Mouse (Mus musculus): ENCODE data around the gene Tprn.

Gene Tprn

GRCm38 (mm10) chr2:25228995-25229530 is 33.4 kb upstream of the Tprn start:
- CTCF ChIA-PET = interaction anchor here (0.5 to 5.3 kb wide), 87 partner anchors 8 to 294 kb away, joined by 3 to 54 read pairs (median 5); partner anchors contain the start of genes Tor4a (in 4 of the 4), AL732309.1 (in 3 of the 4), Cysrt1 (in 3 of the 4) and Nrarp (in 3 of the 4)
- POLR2A ChIA-PET = interaction anchor here (0.6 to 75.9 kb wide), 36 partner anchors 2 to 295 kb away, joined by 3 to 2347 read pairs (median 4); partner anchors contain the start of genes Tprn (in 4 of the 4), AL732309.1 (in 3 of the 4), Tmem203 (in 3 of the 4) and Tor4a (in 3 of the 4)

GRCm38 (mm10) chr2:25229582-25229981 is 32.8 kb upstream of the Tprn start:
- CTCF ChIA-PET = interaction anchor here (1.1 to 5.3 kb wide), 12 partner anchors 10 to 171 kb away, joined by 4 to 54 read pairs (median 12); partner anchors contain the start of genes AL732309.1 (in 1 of the 4), Cysrt1 (in 1 of the 4), Fam166a (in 1 of the 4) and Nrarp (in 1 of the 4)
- POLR2A ChIA-PET = interaction anchor here in 3 of 4 experiments (0.6 to 75.9 kb wide), 11 partner anchors 2 to 322 kb away, joined by 3 to 2347 read pairs (median 10); partner anchors contain the start of genes AL732309.1 (in 2 of the 3), Anapc2 (in 2 of the 3), Cysrt1 (in 2 of the 3) and Fam166a (in 2 of the 3)

- ChIA-PET CTCF (interaction anchor here in 2 of 4 experiments (0.6 to 5.3 kb wide), 6 partner anchors 11 to 205 kb away, joined by 4 to 54 read pairs (median 14); partner anchors contain the start of genes Cysrt1 (in 1 of the 2), Rnf208 (in 1 of the 2), Tmem203 (in 1 of the 2) and Tor4a (in 1 of the 2)), POLR2A (interaction anchor here (0.5 to 75.9 kb wide), 13 partner anchors 3 to 137 kb away, joined by 3 to 2347 read pairs (median 7); partner anchors contain the start of genes Cysrt1 (in 3 of the 4), Rnf208 (in 3 of the 4), AL732309.1 (in 2 of the 4) and Anapc2 (in 2 of the 4))
Observed at GRCm38 (mm10) chr2:25230581-25230980, 31.8 kb upstream of the Tprn start.

DNA sequence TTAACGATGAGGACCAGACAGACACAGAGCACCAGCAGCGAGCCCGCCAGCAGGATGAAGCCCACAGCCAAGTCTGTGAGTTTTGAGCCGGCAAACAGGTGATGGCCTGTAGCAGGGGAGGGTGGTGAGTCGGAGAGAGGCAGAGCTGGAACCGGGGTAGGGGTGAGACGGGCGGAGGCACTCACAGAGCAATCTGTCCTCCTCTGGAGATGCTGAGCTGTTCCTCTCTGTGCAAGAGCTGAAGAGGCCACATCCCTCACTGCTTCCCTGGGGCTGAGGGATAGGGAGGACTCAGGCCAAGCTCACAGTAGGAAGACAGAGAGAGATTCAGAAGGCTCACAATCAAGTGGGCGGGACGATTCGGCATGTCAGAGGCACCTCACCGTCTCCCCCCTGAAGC is 31.4 kb upstream of the Tprn start:
- ChIA-PET POLR2A (interaction anchor here (0.5 to 75.9 kb wide), 14 partner anchors 4 to 296 kb away, joined by 3 to 2347 read pairs (median 6); partner anchors contain the start of genes Cysrt1 (in 3 of the 4), Rnf208 (in 3 of the 4), AL732309.1 (in 2 of the 4) and Anapc2 (in 2 of the 4)), CTCF (interaction anchor here in 2 of 4 experiments (0.7 to 5.3 kb wide), 5 partner anchors 10 to 62 kb away, joined by 3 to 54 read pairs (median 5); partner anchors contain the start of genes Cysrt1 (in 1 of the 2), Rnf208 (in 1 of the 2) and Tmem203 (in 1 of the 2))

DNA sequence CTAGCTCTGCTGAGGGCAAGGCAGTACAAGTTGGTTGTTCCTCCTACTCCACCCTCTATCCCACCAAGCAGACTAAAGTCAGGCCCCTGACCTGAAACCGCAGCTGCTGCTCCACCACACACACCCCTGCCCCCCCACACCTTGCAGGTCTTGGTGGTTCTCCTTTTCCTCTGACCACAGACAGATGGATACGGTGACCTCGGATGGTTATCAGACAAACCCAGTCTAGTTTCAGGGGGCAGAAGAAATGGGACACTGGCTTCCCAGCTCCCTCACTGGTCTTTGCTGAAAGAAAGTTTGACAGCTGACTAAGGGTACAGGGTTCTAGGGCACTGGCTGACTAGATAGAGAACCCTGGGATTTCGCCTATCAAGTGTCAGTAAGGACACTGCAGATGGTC is 29.0 kb upstream of the Tprn start:
- POLR2A ChIA-PET = interaction anchor here in 3 of 4 experiments (0.7 to 75.9 kb wide), 7 partner anchors 6 to 160 kb away, joined by 4 to 2347 read pairs (median 1600); partner anchors contain the start of genes AL732309.1 (in 2 of the 3), Anapc2 (in 2 of the 3), Cysrt1 (in 2 of the 3) and Fam166a (in 2 of the 3)
- CTCF ChIA-PET = interaction anchor here in 2 of 4 experiments (0.5 to 0.6 kb wide), 2 partner anchors 41 to 184 kb away, joined by 3 to 11 read pairs; no protein-coding TSS in a partner anchor

- POLR2A ChIA-PET = interaction anchor here in 3 of 4 experiments (0.7 to 75.9 kb wide), 7 partner anchors 5 to 40 kb away, joined by 3 to 2347 read pairs (median 1600); partner anchors contain the start of genes Tubb4b (in 3 of the 3), AL732309.1 (in 2 of the 3), Anapc2 (in 2 of the 3) and Cysrt1 (in 2 of the 3)
- CTCF ChIA-PET = no interaction called here
Observed at GRCm38 (mm10) chr2:25234050-25234449, 28.4 kb upstream of the Tprn start, which contains the start of gene Slc34a3. Gene Slc34a3, minus strand, starts transcription at chr2:25234364.

- ChIA-PET CTCF (interaction anchor here in 1 of 4 experiments (1.3 kb wide), 1 partner anchor 14 kb away, joined by 4 read pairs; no protein-coding TSS in a partner anchor), POLR2A (interaction anchor here in 3 of 4 experiments (0.6 to 75.9 kb wide), 7 partner anchors 4 to 24 kb away, joined by 3 to 2347 read pairs (median 1600); partner anchors contain the start of genes Tubb4b (in 3 of the 3), AL732309.1 (in 2 of the 3), Anapc2 (in 2 of the 3) and Cysrt1 (in 2 of the 3))
Observed at GRCm38 (mm10) chr2:25234551-25235220, 27.7 kb upstream of the Tprn start.

- ChIA-PET CTCF (interaction anchor here in 2 of 4 experiments (0.5 to 2.7 kb wide), 4 partner anchors 8 to 42 kb away, joined by 3 to 22 read pairs (median 6); partner anchors contain the start of gene Tprn (in 1 of the 2)), POLR2A (interaction anchor here in 3 of 4 experiments (0.7 to 75.9 kb wide), 9 partner anchors 3 to 288 kb away, joined by 3 to 2347 read pairs (median 5); partner anchors contain the start of genes Tubb4b (in 3 of the 3), AL732309.1 (in 2 of the 3), Anapc2 (in 2 of the 3) and Cysrt1 (in 2 of the 3))
Observed at GRCm38 (mm10) chr2:25236614-25237013, 25.8 kb upstream of the Tprn start, which contains the start of gene Rnf224. Gene Rnf224, minus strand, starts transcription at chr2:25236787.

- ChIA-PET CTCF (interaction anchor here in 2 of 4 experiments (1.3 to 2.7 kb wide), 4 partner anchors 9 to 25 kb away, joined by 5 to 22 read pairs (median 6); partner anchors contain the start of gene Tprn (in 1 of the 2)), POLR2A (interaction anchor here in 3 of 4 experiments (0.5 to 75.9 kb wide), 8 partner anchors 2 to 57 kb away, joined by 3 to 2347 read pairs (median 804); partner anchors contain the start of genes AL732309.1 (in 2 of the 3), Anapc2 (in 2 of the 3), Cysrt1 (in 2 of the 3) and Fam166a (in 2 of the 3))
Observed at GRCm38 (mm10) chr2:25237522-25237921, 24.9 kb upstream of the Tprn start.

GRCm38 (mm10) chr2:25238106-25238505 is 24.3 kb upstream of the Tprn start:
- ChIA-PET CTCF (interaction anchor here in 2 of 4 experiments (1.3 to 2.7 kb wide), 2 partner anchors 10 kb away, joined by 5 to 22 read pairs; no protein-coding TSS in a partner anchor), POLR2A (interaction anchor here in 3 of 4 experiments (0.5 to 75.9 kb wide), 6 partner anchors 1 to 45 kb away, joined by 3 to 2347 read pairs (median 1600); partner anchors contain the start of genes AL732309.1 (in 2 of the 3), Anapc2 (in 2 of the 3), Cysrt1 (in 2 of the 3) and Fam166a (in 2 of the 3))

GRCm38 (mm10) chr2:25239766-25240165 is 22.7 kb upstream of the Tprn start:
- ChIA-PET CTCF (interaction anchor here (0.9 to 4.7 kb wide), 8 partner anchors 9 to 137 kb away, joined by 3 to 54 read pairs (median 4); partner anchors contain the start of gene Tmem203 (in 1 of the 4)), POLR2A (interaction anchor here (0.6 to 75.9 kb wide), 25 partner anchors 10 to 337 kb away, joined by 3 to 2347 read pairs (median 5); partner anchors contain the start of genes Tmem203 (in 4 of the 4), Fam166a (in 2 of the 4), Nelfb (in 2 of the 4) and Rnf224 (in 2 of the 4))

- CTCF ChIA-PET = interaction anchor here (0.6 to 4.7 kb wide), 17 partner anchors 8 to 343 kb away, joined by 3 to 54 read pairs (median 5); partner anchors contain the start of genes Tmem203 (in 1 of the 4) and Tubb4b (in 1 of the 4)
- POLR2A ChIA-PET = interaction anchor here (0.5 to 75.9 kb wide), 53 partner anchors 8 to 733 kb away, joined by 3 to 2347 read pairs (median 4); partner anchors contain the start of genes Tmem203 (in 4 of the 4), Tor4a (in 3 of the 4), Tubb4b (in 3 of the 4) and Fam166a (in 2 of the 4)
Observed at GRCm38 (mm10) chr2:25240310-25240709, 22.1 kb upstream of the Tprn start.

- ChIA-PET POLR2A (interaction anchor here (0.5 to 75.9 kb wide), 54 partner anchors 8 to 733 kb away, joined by 3 to 2347 read pairs (median 4); partner anchors contain the start of genes Nrarp (in 3 of the 4), Tmem203 (in 3 of the 4), Tor4a (in 3 of the 4) and Tubb4b (in 3 of the 4)), CTCF (interaction anchor here (0.5 to 4.7 kb wide), 18 partner anchors 8 to 343 kb away, joined by 3 to 54 read pairs (median 5); partner anchors contain the start of genes Tmem203 (in 1 of the 4) and Tubb4b (in 1 of the 4))
Observed at GRCm38 (mm10) chr2:25240723-25241437, 21.5 kb upstream of the Tprn start.

DNA sequence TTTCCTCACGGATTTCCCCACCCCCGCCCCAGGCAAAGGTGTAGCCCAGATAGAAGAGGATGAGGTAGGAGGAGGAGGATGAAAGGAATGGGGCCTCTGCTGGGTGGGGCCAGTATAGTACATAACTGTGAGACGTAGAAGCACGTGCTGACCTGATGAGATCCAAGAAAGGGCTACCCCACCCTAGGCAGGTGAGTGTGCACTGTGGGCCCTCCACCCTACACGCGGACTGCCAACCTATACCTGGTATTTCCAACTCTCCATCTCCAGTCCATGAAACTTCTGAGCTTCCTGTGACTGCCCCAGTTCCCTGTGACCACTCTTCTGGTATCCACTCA is 21.0 kb upstream of the Tprn start:
- ChIA-PET POLR2A (interaction anchor here in 3 of 4 experiments (1.2 to 75.9 kb wide), 15 partner anchors 8 to 306 kb away, joined by 3 to 2347 read pairs (median 7); partner anchors contain the start of genes Tmem203 (in 3 of the 3), Fam166a (in 2 of the 3), Nelfb (in 2 of the 3) and Rnf224 (in 2 of the 3)), CTCF (interaction anchor here in 2 of 4 experiments (0.5 to 4.7 kb wide), 5 partner anchors 12 to 185 kb away, joined by 3 to 54 read pairs (median 3); partner anchors contain the start of genes Tmem203 (in 1 of the 2) and Tubb4b (in 1 of the 2))

DNA sequence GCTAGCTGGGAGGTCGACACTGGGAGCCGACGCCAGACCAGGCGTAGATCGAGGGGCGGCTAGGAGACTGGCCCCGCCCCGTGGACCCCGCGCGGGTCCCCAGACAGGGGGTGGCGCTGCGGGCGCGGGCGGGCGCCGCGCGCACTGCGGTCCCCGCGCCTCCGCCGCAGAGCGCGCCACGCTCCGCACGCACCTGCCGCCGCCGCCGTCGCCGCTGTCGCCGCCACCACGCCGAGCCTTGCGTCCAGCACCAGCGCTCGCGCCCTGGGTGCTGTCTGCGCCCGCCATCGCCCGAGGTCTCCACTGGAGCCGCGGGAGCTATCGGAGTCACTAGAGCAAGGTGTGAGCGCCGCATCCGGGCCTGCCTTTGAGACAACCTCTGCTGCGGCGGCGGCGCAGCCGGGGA is 20.3 kb upstream of the Tprn start, which contains the start of the genes Rnf208 and Cysrt1:
TSS of gene Rnf208 (plus strand) at position 155 of the 406 bp plus-strand sequence.
TSS of gene Cysrt1 (minus strand) at position 352 of the 406 bp plus-strand sequence.
- ChIA-PET CTCF (interaction anchor here in 3 of 4 experiments (0.7 to 8.8 kb wide), 6 partner anchors 10 to 17 kb away, joined by 3 to 54 read pairs (median 5); partner anchors contain the start of genes Tmem203 (in 1 of the 3) and Tubb4b (in 1 of the 3)), POLR2A (interaction anchor here (0.6 to 75.9 kb wide), 23 partner anchors 8 to 464 kb away, joined by 3 to 2347 read pairs (median 5); partner anchors contain the start of genes Tmem203 (in 3 of the 4), Fam166a (in 2 of the 4), Nelfb (in 2 of the 4) and Nrarp (in 2 of the 4))

Measured in embryonic stem cell, embryonic (primary cell).